Mouse (Mus musculus): Measurements from ENCODE around the gene Sfswap.

The Sfswap gene

DNA sequence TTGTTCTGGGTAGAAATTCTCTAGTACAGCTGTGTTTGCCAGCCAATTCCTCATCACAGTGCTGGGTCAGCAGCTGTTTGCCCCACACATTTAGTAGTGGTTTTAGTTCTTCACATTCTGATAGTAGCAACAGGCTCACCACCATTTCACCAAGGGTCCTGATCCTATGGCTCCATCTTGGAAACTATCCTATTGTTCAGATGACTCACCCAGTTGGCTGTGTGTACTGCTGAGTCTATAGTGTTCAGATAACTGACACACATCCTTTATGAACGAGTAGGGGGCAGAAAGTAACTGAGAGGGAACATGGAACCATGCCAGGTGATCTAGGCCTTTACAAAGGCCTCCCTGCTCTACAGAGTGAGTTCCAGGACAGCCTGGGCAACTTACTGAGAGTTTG is 28.6 kb downstream of the Sfswap start:
- no peak for DNase-seq (ENCODE audit: low spot score)

DNA sequence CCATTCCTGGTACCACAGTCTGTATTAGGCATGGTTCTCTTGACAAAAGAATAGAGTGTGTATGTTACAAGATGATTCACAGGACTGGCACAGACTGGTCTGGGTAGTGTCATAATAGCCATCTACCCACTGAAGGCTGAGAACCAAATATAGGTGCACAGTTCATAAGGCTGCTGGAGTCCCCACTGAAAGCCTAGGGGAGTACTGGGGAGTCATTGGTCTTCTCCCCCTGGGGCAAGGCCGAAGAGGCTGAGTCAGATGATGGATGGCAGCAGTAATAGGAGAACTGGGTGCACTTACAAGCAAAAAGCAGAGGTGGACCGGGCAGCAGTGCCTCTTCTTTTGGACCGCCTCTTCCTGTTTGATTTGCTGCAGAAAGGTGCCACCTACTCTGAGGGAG is 32.7 kb downstream of the Sfswap start:
- no peak for DNase-seq (ENCODE audit: low spot score)

DNA sequence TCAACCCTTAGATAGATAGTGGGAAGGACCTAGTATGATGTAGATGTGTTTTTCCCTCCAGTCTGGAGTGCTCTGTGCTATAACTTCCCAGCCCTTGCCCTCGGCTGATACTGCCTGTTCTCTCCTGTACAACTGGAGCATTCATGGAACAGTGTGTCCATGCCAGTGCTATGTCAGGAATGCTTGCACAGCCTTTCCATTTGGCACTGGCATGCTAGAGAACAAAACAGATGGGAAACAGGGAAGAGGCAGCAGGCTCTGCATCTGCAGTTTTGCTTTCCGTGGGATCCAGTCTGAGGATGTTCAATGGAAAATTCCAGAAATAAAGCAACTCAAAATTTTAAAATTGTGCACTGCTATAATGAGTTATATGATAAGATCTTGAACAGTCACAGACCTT is 33.5 kb downstream of the Sfswap start:
- DNase-seq (ENCODE audit: low spot score), result no peak

DNA sequence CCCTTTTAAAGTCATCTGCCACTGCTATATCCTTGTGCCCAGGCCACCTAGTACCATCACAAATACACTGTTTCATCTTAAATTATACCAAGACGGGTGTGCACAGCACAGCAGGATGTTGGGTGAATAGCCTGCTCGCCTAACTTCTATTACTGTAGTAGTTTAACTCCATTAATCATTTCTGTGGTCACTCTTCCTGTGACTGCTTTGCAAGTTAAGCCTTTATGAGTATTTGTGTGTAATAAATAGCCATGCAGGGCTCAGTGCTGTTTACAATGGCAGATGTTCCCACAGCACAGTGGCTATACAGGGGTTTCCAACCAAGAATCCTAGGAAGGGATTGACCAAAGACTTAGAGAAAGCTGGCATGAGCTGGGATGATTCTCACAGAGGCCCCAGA is 34.0 kb downstream of the Sfswap start:
- no peak for DNase-seq (ENCODE audit: low spot score)

DNA sequence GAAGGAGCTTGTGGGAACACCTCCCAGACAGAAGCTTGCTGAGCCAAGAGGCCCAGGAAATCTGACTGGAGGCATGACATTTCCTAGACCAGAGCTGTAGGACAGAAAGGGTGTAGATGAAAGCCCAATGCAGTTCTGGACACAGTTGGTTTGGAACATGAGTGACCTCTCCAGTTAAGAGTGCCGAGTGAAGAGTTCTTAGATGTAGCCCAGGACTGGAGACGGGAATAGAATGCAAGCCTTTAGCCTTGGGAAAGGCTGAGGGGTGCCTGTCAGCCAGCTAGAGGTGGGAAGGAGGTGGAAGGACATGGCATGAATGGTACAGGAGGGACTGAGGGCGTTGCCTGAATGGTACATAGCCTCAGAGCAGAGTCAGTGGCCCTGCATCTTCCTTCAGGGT is 34.4 kb downstream of the Sfswap start:
- DNase-seq (ENCODE audit: low spot score), result no peak

DNA sequence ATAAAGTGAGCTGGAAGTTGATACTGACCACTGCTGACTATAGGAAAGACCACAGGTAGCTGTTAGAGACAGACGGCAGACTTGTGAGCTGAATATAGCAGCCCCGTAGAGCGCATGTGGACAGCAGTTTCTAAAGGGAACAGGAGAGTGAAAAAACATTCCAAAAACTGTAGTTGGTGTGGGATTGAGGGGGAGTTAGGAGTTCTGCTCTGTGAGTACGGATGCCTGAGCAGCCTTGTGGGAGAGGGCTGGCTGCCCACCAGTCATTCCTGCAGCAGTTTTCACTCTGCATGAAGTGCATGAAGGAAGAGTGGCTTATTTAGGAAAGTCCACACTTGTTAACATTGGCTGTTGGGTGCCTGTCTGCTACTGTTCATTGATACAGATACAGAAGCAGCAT is 37.8 kb downstream of the Sfswap start:
- DNase-seq (ENCODE audit: low spot score), result no peak

DNA sequence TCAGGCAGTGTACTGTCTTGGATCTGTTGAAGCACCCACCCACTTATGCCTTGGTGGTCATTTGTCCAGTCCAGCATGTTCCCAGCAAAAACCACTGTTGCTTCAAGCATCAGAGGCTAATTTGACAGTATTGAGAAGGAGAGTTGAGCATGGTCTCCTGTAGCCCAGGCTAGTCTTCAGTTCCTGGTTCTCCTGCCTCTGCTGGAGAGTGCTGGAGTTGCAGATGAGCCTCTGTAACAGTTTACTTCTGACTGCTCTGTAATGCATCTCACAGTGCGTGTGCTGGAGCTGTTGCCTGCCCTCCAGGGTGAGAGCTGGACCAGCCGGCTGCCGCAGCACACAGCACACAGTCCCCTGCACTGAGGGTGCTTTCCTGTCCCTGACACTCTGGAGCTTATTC is 41.2 kb downstream of the Sfswap start:
- no peak for DNase-seq (ENCODE audit: low spot score)

DNA sequence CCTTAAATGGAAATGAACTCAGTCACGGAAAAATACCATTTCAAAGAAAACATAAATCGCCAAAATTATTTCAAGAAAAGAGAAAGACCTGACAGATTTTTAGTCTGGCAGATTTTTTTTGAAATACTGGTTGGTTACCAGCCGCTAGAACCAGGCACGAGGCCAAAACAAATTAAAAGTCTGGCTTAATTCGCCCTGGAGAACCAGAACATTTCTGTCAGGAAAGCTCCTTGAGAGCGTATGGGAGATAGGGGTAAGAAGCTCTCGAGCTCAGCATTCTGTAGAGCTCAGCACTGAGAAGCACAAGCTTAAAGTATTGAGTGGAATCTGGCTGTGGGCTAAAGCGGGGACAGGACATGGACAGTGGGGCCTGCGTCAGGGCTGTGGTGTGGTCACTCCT is 44.8 kb downstream of the Sfswap start:
- DNase-seq (ENCODE audit: low spot score), result no peak

DNA sequence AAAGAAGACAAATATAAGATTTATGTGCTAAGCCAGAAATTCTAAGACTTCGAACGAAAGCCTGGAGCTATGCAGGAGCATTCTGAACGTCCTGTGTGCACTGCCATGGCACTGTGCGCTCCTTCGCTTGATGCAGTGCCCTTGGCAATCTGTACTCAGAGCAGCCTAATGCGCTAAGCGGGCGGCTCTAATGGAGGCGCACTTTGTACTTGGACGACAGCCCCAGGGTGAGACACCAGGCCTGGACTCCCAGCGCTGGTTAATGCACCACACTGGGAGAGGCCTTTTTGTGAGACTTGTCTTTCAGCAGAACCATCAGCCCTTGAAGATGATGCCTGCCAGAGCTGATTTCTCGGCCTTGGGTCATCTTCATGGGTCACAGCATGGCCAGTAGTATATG is 48.7 kb downstream of the Sfswap start:
- DNase-seq (ENCODE audit: low spot score), result no peak

DNA sequence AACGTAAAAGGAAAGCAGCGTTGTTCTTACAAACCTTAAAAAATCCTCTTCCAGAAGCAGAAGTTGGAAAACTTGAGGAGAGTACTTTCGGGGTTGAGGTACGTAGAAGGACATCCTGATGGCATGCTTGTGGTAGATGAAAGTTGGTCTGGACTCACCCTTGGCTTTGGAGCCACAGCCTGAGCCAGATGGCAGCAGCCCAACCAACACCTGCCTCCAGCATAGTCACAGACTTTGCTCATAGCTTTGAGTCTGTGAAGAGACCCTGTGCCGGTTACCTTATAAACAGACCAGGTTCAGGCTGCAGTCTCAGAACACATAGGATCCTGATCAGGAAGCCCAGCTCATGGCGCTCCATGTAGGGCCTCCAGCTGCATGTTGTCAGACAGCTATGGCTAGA is 49.8 kb downstream of the Sfswap start:
- no peak for DNase-seq (ENCODE audit: low spot score)

DNA sequence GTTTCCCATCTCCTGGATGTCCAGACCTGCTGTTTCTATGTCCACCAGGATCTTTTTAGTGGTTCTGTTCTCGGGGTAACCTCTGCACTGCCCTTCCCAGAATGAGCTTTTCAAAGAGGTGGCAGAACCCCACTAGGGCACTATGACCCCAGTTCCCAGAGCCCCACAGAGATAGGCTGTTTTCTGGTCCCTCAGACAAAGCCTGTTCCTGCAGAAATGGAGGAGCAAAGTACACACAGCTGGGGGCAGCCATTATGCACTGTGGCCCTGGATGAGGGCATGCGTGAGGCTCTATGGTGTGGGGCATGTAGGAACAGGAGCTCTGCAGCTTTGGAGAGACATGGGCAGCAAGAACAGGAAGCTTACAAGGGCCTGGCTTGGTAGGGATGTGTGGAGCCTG is 51.0 kb downstream of the Sfswap start:
- DNase-seq (ENCODE audit: low spot score), result no peak

DNA sequence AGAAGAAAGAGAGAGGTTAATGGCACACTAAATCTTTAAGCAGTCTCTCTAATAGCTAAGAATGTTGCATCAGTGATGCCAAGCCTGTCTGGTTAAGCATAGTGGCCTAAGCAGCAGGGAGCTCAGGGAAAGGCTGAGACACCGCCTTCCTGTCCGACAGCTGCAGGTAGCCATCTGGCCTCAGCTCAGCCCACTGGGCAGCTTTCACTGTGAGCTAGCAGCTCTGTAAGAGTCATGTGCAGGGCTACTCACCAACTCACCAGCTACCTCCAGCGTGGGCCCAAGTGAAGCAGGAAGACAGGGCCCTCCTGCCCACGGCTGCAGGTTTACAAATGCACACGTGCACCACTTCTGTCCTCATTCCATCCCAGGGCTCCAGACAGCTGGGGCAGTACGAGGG is 52.6 kb downstream of the Sfswap start:
- DNase-seq (ENCODE audit: low spot score), result no peak

DNA sequence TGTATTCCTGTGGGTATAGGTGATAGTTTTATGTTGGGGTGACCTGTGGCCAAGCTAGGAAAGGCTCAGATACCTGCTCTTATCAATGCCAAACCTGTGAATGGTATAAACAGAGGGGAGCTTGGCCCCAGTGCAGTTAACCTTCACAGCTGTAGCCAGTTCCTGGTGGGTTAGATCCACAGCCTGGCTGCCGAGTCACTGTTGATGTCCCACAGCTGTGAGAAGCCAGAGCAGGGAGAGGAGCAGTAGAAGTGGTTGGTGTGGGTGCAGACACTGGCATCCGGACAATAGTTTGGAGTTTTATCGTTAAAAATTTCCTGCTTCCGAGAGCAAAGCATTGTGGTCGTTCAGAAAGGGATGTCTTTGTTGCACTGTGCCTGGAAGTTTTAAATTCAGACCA is 57.6 kb downstream of the Sfswap start:
- no peak for DNase-seq (ENCODE audit: low spot score)

DNA sequence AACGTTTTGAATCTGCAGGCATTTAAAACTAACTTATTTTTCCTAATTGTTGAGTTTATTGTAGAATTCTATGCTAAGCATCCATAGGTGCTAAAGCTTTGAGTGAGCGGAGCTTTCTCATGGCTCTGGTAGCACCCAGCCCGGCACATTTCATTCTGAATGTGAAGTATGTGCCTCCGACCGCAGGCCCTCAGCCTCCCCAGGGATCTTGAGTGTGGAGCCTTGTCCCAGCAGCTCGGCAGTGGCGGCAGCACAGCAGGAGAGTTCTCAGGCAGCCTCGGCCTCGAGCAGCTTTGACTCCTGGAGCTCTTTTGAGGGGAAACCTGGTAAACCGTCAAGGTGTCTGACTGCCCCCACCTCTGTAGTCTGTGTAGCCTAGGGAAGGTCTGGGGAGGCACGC is 58.3 kb downstream of the Sfswap start:
- DNase-seq (ENCODE audit: low spot score), result no peak

DNA sequence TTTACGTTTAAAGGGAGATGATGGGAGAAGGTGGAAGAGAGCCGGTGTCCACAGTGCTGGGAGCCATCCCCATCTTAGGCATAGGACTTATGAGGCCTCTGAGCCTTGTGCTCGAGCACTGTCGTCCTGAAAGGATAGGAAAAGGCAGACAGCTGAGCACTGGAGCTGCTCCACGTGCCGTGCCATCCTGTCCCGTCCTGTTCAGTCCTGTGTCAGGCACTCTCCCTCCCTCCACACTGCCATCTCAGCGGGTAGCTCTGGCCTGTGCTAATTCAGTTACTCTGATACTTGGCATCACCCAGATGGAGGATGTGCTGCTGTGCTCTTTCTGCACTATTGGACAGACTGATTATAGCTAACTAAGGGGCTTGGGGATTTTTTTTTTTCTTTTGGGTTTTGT is 61.3 kb downstream of the Sfswap start:
- DNase-seq (ENCODE audit: low spot score), result no peak

DNA sequence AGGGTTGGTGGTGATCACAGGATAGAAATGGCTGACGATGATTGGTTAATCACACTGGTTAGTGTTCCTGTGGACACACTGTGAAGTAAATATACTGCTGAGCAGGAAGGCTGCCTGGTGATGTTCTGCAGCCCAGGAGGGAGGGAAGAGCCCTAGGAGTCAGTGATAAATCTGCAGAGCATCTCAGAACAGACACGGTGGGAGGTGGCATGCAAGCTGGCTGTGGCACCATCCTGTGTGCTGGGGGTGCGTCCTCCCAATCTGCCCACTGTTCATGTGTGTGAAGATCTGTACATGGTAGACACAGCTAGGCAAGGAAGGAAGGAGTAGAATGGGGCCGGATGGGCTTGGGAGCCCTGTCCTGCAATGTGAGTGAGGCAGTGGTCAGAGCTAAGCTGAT is 67.6 kb downstream of the Sfswap start:
- no peak for DNase-seq (ENCODE audit: low spot score)

DNA sequence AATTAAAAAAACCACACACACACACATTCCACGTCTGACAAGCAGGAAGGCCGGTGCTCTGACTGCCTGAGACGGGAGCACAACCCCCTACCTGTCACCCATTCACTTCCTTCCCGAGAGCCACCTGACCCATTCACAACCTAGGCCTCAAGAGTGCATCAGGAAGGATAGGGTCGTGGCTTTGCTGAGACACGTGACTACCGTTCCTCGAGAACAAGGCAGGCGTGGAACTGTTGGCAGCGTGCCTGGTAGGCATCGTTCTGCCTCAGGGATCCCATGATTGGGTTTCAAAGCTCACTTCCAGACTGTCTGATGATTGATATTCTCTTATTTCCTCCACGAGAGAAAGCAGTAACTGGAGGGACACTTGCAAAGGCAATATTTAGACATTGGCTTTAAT is 77.2 kb downstream of the Sfswap start:
- no peak for DNase-seq (ENCODE audit: low spot score)

DNA sequence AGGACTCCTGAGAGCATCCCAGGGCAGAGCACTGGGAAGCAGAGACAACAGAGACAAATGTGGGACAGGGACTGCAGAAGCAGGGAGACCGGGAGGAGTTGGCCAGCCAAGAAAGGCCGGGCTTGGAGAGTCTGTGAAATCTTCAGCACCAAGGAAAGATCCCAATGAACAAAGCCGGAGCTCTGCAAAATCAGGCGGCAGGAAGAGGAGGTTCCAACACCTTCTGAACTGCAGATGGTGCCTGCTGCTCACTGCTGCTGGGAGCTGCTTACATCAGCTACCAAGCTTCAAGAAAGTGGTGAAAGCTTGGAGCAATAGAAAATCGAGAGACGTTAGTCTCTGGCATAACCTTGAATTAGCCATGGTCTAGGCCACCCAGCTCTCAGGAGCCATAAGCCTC is 79.0 kb downstream of the Sfswap start:
- DNase-seq (ENCODE audit: low spot score), result no peak

DNA sequence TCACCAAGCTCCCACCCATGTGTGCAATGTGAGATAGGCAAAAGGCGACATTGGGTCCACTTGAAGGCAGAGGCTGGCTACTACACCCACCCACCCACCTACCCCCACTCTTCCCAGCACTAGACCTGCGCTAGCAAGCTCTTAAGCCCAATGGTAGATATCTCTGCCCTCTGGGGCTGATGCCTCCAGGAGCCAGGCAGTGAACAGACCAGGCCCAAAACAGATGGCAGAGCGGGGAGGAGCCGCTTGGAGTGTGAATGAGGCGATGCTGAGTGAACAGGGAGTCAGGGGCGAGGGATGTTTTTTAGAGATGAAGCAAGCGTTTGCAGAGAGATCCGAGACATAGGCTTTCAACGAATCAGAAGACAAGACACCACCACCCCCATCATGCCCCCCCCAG is 79.6 kb downstream of the Sfswap start:
- DNase-seq (ENCODE audit: low spot score), result no peak

DNA sequence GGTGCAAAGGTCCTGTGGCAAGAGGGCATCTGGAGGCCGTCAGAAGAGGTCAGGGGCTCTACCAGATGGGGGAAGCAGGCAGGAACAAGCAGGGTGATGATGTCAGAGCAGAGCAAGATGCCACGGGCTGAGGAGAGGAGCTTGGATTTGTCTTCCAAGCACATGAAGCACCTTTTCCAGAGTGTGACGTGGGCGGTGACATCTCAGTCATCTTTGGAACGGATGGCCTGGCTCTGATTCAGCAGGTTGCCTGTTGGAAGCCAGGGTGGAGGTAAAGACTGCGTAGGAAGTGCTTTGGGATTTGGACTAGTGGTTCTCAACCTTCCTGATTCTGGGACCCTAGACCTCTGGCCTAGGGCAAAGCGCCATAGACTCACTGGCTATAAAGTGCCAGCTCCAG is 80.0 kb downstream of the Sfswap start:
- DNase-seq (ENCODE audit: low spot score), result no peak

DNA sequence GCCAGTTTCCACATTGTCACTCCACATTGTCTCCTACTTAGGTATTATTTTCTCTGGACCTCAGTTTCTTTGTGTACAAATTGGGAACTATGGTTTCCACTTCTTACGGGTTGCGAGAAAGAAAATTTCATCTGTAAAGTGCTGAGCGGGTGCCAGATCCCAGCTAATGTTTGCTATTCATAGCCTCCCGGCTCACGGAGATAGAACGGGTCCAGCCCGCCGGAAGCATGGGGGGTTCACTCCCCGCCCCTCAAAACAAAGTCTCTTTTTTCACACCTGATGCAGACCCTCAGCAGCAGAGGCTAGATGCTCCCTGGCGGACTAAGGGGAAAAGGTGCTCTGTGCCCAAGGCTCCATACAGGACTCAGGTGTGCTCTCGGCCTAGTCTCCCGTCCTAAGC is 82.3 kb downstream of the Sfswap start:
- DNase-seq (ENCODE audit: low spot score), result no peak

DNA sequence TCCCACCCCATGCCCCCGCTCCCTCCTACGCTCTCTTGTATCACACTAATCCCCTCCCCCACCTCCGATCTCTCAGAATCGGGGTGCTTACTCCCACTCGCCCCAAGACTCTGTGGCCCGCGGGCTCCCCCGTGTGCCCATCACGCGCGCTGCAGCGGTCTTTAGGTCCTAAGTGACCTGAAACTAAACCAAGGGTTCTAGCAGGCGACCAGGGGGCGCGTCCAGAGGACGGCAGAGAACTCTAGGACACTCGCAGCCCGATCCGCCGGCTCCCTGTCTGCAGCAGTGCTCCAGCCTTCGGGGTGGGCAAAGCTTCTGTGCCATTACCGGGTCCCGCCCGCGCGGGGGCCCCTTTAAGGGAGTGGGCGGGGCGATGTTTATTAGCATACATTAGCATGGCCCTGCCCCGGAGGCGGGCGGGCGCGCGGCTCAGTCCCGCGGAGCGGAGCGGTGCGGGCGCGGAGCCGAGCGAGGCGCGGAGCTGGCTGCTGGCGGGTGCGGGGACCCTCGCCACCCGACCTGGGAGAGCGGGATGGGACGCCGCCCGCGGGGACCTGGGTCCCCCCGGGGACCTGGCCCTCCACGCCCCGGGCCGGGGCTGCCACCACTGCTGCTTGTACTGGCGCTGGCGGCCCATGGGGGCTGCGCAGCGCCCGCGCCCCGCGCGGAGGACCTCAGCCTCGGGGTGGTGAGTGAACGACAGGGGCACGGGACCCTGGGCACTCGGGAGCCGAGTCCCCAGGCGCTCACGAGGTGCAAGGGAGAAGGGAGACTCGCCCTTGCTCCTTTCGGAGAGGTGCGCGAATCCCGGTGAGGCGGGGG is 83.0 kb downstream of the Sfswap start, which contains the start of gene Mmp17:
Gene Mmp17 (plus strand): TSS at position 409 of the 822 bp plus-strand sequence.
- peak; percentile 74 for DNase-seq (ENCODE audit: low spot score)

DNA sequence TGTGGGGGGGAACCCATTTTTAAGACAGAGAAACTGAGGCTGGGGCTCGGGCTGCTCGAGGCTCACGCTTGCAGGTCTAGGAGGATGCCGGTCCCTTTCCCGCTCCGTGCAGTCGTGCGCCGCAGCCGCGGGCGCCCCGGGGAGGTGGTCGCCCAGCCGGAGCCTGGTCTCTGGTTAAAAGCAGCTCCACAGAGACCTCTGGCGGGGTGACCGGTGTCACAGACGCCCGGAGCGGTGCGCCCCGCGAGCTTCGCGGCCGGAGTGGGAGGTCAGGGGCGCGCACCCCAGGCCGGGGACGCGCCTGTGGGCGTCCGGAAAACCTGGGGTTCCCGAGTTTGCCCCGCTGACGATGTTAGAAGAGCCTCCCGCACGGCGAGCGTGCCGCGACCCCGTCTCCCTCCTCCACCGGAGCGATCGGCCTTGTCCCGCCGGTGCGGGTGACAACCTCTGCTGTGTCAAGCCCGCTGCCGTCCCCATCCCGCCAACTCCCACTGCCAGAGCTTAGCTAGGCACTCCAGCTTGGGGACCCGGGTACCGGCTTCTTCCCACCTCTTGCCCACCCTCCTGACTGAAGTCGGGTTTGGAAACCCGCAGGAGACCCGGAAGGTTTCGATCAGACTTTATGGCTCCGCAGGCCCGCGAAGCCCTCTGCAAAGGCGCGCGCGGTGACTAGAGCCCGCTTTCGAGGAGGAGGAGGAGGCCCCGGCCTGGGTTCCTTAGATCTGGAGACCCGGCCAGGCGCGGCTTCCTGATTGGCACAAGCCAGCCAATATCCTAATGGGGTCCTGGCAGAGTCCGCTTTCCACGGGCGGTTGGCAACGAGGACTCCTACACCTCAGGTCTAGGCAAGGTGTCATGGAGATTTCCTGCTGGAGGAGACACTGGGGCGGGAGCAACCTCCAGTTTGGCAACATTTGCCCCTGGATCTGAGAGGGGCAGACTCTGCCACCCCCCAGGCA is 83.8 kb downstream of the Sfswap start:
- no peak for DNase-seq (ENCODE audit: low spot score)

Measured in c-Kit-positive CD71-positive TER-119-positive erythroid progenitor cells, embryonic 14.5 days (primary cell).